Mouse (Mus musculus) lung, postnatal 0 days (tissue): ENCODE data around the gene Ipo5.

Experiments
- CTCF ChIP-seq: IDR thresholded peaks from 2 replicates; pipeline ENCODE4 v1.5.1; 2016; ENCODE audit warnings: antibody characterized with exemption, mild to moderate bottlenecking
- EP300 ChIP-seq: IDR thresholded peaks from 2 replicates; pipeline ENCODE4 v1.6.1; 2016; ENCODE audit warnings: antibody characterized with exemption, mild to moderate bottlenecking, control low read depth

DNA sequence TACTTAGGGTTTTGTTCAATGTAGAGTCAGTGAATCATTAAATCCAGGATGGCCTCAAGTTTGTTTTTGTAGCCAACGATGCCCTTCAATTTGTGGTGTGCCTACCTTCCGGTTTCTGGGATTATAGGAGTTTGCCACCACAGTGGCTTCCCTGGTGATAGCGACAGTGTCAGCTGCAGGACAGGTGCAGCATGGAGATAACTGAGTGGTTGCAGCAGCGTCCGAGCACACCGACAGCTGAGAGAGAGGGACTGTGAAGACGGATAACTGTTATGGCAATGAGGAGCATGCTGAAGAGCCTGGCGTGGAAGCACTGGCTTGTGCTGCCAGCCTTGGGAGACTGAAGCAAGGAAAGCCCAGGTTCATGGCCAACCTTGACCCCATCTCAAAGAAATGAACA lies 22.6 kb downstream of the Ipo5 start:
- TF ChIP-seq CTCF (no peak), EP300 (no peak)
